Mouse (Mus musculus): ENCODE measurements around the gene B9d1.

B9d1 gene

DNA sequence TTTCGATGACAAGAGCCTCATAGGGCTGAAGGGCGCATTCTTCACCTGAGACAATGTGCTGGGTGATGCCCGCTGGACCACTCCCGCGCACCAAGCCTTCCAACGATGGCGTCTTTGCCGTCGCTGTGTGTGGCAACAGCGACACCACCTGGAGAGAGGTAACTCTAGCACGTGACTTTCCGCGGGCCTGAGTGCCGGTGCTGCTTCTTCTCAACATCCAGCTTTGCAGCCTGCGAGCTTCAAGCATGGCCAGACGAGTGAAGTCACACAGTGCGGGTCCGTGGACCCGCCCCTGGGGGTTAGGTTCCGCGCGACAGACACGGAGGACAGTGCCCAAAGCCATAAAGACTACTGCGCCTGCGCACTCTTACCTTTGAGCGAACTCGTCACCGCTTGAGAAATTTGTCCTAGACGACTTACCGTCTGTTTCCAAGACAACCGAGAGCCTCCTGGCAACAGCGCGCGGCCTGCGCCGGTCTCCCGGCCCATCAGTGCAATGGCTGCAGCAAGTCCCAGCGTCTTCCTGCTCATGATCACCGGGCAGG, at the start of gene B9d1:
B9d1 (plus strand) TSS at position 432 of the 545 bp plus-strand sequence.
- DNase-seq = peak; percentile 99

DNA sequence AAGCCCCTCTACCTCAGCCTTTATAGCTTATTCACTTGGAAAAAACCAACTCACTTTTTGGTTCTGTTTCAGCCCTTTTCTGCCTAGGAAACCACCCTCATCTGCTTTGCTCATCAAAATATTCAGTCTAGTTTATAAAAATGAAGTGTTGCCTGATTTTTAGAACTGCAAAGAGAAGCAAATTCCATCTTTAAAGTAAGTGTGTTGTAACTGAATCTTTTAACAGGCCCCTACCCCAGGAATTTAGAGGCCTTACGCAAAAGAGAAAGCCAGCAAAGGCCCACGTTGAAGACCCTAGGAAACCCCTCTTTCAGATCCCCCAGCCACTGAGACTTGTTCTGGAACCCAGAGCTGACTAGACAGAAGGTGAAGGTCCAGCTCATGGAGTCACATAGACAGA, 40.9 kb upstream of the B9d1 start:
- no peak for DNase-seq

DNA sequence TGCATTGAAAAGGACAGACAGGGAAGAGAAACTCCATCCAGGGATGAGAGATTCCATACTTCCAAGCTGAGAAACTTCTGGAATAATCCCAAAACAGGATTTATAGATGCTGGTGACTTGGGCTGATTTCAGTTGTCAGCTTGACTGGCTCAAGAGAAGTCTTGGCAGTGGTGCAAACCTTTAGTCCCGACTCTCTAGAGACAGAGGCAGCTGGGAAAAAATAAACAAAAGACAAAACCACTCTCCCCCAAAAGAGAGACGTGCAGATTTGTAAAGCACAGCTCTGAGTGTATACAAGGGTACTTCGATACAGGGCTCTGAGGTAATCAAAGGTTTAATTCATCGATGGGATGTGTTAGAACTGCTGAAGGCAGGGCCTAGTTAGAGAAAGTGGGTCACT, 39.5 kb upstream of the B9d1 start:
- DNase-seq = no peak

DNA sequence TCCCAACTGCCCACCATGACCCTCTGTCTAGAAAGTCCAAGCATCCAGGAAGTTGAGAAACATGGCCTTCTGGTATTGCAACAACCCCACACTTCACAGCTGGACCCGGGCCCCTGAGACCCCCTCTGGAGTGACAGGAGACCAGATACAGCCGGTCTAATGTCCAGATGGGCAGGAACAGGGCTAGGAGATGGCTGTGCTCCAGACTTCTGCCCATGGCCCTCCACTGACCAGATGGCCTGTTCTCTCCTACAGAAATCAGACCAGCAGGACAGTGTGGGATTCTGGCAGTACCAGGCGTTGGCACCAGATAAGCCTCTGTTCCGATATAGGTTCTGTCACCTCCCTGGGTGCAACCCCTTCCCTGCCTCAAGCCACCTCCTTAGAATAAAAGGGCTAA, 36.4 kb upstream of the B9d1 start:
- peak; percentile 98 for DNase-seq

DNA sequence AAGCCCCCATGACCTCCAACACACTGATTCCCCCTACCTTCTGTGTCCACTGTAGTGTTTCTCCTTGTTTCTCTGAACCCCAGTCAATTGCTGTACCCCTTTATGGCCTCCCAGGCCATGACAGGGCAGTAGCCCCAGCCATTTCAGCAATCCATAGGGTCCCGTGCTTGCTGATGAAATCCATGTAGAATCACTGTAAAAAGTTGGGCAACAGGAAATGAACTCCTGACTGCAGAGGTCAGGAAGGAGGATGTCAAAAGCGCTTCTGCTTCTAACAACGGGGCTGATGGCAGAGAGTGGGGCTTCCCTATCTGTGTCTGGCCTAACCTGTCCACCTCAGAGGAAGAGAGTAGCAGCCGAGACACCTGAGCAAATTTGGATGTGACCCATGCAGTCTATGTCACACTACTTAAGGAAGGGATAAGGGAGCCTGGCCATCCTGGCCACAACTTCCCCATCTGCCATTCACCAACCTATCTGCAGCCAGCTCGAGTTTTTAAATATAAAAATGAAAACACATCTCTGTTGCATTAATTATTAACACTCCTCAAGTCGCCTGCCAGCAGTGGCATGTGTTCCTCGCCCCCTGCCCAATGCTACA, 35.5 kb upstream of the B9d1 start:
- DNase-seq = no peak

DNA sequence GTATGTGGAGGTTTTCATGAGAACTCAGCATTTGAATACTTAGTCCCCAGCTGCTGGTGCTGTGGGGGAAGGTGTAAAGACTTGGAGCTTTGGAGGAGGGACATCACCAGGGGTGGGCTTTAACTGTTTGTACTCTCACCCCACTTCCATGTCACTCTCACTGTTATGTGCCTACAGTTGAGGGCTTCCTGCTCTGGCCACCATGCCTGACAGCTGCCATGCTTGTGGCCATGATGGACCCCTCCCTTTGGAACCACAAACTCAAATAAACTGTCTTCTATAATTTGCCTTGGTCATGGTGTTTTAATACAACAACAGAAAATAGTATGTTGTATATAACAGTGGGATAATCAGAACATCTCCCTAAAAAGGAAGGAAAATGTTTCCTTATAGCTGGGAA, 34.1 kb upstream of the B9d1 start:
- no peak for DNase-seq

DNA sequence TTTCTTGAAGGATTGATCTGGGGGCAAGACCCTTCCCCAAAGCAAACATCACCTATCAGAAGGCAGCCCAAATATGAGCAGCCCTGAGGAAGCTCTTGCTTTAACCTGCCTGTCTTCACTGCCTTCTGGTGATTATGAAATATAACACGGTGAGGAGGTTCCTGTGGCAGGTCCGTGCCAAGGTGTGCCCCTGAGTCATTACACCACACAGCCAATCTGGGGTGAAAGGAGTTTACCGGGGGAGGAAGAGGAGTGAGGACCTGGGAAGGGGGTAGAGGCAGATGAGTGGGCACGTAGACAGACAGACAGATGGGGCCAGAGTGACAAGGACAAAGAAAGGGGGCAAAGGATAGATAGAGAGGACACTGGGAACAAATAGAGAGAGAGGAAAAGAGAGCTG, 31.3 kb upstream of the B9d1 start:
- no peak for DNase-seq

DNA sequence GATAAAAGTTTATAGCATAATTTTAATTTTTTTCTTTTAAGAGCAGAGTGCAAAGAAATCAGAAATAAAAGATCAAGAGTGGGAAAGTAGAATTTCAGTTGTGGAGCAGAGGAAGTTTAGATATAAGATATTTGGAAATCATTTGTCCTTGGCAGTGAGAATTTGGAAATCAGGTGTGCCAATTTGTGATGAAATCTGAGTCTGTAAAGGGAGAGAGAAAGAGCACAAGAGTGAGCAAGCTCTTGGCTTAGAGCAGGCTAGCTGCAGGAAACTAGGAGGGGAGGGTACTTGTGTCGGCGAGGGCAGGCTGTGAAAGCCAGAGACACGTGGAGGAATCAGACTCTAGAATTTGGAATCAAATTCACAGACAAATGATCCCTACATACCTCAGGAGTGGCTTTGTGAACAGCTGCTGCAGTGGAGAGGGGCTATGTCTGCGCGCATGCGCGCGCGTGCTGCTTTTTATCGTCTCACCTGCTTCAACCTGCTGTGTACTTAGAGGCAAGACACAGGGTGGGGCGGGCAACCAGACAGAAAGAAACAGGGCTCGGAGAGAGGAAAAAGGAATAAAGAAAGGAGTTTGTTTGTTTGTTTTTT, 28.1 kb upstream of the B9d1 start:
- DNase-seq = peak; percentile 85

DNA sequence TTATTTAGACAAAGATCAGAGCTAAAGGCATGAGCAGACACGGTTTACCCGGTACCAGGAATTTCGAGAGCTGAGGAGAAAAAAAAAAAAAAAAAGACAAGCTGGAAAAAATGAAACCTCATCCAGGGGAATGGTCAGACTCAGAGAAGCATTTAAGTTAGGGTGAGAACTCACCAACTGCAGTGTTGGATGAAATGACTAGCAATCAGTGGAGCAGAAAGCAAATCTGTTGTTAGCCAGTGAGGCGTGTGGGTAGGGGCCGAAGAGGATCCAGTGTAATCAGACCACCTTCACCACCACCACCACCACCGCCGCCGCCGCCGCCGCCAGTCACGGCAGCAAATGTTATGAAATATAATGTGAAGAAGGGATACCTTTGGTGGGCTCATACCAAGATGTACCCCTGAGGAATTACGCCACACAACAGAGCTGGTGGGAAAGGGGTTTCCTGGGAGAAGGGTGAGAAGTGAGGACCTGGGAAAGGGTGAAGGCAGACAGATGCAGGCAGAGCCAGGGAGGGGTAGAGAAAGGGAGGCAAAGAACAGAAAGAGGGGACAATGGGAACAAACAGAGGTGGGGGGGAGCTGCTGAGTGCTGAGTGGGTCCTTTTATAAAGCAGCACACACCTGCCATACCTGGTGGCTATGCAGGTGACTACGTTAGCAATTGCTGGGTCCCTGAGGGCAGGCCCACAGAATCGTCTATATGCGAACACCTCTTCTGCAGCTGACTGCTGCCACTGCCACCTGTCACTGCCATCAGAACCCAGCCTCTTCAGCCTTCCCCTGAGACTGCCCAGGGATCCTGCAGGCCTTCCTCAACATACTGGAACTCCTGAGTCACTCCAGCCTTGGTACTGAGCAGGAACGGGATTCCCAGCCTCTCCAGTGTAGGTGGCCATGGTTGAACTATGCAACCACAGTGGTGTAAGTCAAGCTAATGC, 27.1 kb upstream of the B9d1 start:
- no peak for DNase-seq

DNA sequence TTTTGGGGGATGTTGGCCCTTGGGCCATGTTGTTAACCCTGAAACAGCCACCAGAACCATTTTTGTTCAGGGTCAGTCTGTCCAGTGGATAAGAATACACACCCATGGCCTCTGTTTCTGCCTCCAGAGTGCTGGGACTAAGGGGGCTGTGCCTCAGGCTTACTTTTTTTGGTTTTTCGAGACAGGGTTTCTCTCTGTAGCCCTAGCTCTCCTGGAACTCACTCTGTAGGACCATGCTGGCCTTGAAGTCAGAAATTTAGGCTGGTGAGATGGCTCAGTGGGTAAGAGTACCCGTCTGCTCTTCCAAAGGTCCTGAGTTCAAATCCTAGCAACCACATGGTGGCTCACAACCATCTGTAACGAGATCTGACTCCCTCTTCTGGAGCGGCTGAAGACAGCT, 26.2 kb upstream of the B9d1 start:
- no peak for DNase-seq

DNA sequence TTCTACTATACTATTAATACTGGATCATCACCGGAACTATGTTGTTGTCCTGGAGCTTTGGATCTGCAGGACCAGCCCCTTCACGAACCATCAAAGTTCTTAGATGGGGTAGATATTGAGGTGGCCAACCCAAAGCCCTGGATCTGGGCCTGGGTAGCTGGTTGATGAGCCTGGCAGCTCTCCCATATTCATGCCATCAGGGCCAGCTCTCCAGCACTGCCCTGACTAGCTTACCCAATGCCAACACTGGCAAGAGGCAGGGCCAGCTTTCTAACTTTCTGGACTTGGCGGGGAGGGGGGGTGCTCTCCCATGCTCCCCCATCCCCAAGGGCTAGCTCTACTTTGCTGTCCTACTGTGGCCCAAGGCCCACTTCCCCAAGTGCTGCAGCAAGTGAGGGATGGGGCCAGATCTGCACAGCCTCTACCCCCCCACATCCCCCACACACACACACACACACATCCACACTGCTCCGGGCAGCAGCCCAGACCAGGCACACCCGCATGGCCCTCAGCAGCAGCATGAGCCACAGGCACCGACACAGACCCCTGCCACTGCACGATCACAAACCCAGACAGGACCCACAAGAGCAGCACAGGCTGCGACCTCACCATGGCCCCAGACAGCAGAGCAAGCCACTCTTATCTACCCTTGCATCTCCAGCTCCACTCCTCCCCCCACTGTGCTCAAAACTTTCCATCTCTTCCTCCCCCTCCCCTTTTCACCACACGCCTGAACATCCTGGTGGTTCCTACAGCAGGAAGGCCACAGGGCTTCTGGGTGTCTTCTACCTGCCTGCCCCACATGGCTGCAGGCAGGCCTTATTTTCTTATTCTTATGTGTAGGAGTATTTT, 23.5 kb upstream of the B9d1 start:
- DNase-seq = no peak

DNA sequence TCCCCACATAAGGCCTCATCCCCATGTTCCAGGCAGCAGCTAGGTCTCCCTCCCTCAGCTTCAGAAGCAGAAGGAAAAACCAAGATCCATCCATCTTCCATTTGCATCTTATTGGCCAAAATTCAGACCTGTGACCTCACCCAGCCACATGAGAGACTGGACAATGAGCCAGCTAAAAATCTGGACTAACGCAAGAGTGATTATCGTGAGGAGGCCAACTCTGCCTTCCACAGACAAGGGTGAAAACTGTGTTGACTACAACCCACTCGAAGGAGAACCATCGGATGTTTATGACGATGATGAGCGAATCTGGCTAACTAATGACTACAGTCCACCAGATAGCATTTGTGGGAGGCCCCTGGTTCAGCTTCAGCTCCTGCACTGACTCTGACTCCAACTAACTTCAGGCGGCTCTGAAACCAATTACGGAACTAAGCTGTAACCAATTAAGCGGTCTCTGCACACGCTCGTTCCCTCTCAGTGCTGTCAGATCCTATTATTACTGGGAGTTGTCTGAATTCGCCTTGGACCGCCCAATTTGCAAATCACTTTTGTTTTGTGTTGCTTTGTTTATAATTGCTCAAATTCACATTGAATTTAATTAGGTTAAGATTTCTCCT, 21.6 kb upstream of the B9d1 start:
- DNase-seq = no peak

DNA sequence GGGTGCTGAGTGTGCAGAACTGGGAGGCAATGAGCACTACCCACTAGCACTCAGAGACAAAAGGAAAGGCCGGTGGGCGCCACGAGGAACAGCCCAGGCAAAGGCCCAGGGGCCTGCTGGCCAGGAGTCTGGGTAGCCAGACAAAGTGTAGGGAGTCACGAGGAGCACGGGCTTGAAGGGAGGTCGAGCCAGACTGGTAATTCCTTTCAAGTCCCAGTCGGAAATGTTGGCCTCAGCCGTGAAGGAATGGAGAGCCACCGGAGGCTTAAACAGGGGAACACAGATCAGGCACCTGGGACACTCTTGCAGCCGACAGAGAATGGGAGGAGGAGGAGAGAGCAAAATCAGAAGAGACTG, 20.7 kb upstream of the B9d1 start:
- no peak for DNase-seq

DNA sequence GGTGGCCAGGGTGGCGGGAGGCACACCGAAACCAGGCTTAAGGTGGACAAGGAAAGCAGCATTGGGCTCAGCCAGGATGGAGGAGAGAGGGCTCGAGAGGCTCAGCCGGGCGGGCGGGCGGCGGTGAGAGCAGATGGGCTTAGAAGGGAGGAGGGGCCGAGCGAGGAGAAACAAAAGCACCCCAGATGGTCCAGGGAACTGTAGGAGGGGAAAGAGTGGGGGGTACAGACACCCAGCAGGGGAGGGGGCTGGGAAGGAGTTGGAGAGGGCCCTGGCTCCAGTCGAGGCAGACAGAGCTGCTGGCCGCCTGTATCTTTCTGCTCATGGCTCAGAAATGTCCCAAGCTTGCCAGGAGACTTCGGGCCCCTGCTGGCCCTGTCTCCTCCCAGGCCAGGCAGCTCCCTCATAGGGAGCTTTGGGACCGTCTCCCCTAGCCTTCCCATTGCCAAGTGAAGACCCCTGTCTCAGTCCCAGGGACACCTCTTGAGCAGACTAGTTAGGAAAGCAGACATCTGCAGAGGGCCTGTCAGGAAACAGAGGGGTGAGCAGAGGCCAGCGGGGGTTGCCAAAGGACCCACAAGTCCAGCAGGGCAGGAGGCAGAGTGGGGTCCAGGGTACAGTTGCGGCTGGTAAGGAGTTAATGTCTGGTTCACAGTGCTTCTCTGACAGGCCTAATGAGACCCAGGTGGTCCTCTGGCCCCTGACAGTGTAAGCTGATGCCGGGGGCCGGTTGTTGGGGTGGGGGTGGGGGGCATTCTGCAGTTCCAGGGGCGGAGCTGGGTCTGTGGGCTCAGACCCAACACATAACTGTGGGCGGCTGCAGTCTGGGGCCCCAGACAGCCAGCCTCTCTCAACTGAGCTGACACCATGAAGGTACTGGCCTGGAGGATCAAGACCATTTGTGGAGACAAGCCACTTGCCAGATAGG, 20.1 kb upstream of the B9d1 start, which contains the start of gene Mfap4:
Mfap4 (plus strand) TSS at position 819 of the 928 bp plus-strand sequence.
- DNase-seq = peak; percentile 82

DNA sequence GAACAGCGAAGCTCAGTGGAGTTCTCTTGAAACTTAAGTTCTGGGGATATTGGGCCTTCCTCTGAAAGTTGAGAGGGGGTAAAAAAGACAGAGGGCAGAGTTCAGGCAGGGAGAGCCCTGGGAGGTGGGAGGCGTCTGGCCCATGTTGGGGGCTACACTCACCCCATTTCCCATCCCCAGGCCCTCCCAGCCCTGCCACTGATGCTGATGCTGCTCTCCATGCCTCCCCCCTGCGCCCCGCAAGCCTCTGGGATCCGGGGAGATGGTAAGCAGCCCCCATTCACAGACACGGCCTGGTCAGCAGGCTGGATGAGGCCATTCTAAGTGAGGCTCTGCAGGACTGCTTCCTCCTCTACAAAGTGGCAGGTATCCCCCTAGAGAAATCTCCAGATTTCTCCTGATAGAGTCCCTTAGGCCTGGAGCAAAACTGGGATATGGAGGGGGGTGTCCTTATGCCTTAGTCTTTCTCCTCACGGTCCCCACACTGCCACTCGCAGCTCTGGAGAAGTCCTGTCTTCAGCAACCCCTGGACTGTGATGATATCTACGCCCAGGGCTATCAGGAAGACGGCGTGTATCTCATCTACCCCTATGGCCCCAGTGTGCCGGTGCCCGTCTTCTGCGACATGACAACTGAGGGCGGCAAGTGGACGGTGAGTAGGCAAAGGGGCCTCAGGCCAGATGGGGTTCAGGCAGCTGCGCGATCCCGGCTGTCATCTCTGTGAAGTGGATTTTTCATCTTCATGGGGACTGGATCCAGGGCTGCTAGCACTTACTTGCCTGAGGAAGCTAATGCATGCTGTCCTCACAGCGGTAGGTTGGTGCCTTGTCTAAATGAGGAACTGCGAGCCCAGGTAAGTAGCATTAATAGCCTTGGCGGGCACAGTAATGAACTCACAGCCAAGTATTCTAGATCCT, 19.1 kb upstream of the B9d1 start:
- peak; percentile 72 for DNase-seq

DNA sequence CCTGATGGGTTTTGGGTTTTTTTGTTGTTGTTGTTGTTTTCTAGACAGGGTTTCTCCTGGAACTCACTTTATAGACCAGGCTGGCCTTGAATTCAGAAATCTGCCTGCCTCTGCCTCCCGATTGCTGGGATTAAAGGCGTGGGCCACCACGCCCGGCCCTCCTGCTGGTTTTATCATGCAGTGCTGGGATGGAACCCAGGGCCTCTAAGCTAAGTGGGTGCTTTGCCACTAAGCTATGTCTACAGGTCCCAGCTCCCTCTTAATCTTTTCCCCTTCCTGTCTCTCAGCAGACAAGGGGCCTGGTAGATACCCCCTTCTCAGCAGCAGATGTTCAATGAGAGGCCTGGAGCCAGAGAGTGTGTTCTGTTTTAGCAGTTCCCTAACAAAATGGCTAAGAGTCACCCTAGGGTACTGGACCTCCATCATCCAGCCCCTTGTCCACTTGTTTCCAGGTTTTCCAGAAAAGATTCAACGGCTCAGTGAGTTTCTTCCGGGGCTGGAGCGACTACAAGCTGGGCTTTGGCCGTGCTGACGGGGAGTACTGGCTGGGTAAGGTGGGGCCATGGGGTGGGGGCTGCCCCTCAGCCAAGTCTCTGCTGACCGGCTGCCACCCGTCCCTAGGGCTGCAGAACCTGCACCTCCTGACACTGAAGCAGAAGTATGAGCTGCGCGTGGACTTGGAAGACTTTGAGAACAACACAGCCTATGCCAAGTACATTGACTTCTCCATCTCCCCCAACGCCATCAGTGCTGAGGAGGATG, 18.3 kb upstream of the B9d1 start:
- DNase-seq = no peak

DNA sequence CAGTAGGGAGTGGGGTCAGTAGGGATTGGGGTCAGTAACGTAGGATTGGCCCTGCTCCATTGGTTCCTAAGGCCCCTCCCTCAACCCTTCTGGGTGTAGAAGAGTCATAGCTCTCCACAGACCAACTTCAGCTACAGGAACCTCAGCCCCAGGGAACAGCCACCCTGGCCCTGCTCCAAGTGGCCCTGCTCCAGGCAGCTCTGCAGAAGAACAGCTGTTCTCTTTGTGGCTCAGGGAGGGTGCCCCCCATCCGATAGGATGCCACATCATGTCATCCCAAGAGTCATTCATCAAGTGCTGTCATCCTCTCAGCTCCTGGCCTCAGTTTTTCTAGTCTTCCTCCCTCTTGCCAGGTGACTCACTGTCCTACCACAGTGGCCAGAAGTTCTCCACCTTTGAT, 17.5 kb upstream of the B9d1 start:
- DNase-seq = no peak

DNA sequence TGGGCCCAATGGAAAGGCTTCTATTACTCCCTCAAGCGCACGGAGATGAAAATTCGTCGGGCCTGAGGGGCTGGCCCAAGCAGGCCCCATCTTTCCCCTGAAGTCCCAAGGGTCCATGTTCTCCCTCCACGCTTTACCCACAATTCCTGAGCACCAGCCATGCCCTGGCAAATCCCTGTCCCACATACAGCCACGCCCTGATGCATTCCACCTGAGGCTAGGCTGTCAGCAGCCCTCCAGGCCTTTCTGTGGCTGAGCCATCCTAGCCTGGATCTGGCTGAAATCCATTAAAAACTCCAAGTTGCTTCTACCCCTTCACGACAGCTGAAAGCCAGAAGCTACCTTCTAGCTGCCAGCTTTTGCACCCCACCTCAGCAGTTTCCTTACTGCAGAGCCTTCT, 17.0 kb upstream of the B9d1 start:
- no peak for DNase-seq

DNA sequence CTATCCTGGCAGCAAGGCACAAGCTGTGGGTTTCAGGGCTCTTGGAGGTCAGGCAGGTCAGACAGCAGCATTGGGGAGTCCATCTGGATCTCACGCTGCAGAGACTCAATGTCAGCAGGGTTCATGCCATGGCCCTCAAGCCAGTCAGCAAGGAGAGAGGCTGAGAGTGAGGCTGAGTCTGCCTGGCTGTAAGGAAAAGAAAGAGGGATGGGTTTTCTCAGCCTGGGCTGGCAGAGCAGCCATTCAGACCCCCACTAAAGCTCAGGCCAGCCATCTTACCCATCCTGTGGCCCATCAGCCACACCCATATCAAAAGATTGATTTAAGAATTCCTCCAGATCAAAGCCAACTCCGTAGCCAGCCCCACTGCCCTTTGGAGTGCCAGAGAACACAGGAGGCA, 15.9 kb upstream of the B9d1 start:
- no peak for DNase-seq
